Comparison of ENCODE assay signal across 25 mouse cellular contexts in genomic region chr16:38675600-38676335, GRCm38 (mm10). TPM values are rescaled to one million over a fixed set of nuclear protein-coding genes. Genes with fewer than 3 reads are reported as not detected.
DNase-seq lines count a peak whose midpoint lies in the region; ATAC-seq lines count a peak whose summit lies in the region.
"Had no signal": no experiment of that assay in that cellular context is flagged by ENCODE, and none has a peak within 500 bp of the region (broad histone marks: within the 10 kb centered on the region; RNA-seq: fewer than 3 reads in every experiment).

No protein-coding gene starts in this region.

- no peak for DNase-seq in embryonic facial prominence, embryonic 14.5 days (ENCODE audit: low spot score)
- no peak for DNase-seq in embryonic facial prominence, embryonic 10.5 days (ENCODE audit: low spot score)
- DNase-seq in retina, postnatal 1 day = peak; percentile 51
- no peak for DNase-seq in retina, embryonic 14.5 days (ENCODE audit: low spot score)
- peak; percentile 28 for DNase-seq in retina, postnatal 7 days (ENCODE audit: low read depth, low spot score)
- no peak for DNase-seq in hindbrain, embryonic 10.5 days (ENCODE audit: low spot score)
- DNase-seq: adrenal gland, adult 8-10 months; cerebellum, adult 11-12 months; cerebellum, adult 9-11 months; kidney, postnatal 25 days; right cerebral cortex, postnatal 4 days; thymus, adult 18-20 months; thymus, postnatal 25 days had no signal

- no peak overlapping the region for H3K4me2 ChIP-seq in embryonic facial prominence, embryonic 14.5 days (ENCODE audit: low read depth, low read length)
- H3K4me2 ChIP-seq in heart, embryonic 12.5 days = no peak overlapping the region
- no peak overlapping the region for H3K4me2 ChIP-seq in heart, embryonic 11.5 days
- H3K4me2 ChIP-seq: forebrain, embryonic 15.5 days; hindbrain, embryonic 14.5 days; limb, embryonic 12.5 days; lung, embryonic 15.5 days; midbrain, embryonic 12.5 days; neural tube, embryonic 13.5 days had no signal

- 69% methylated on average over 8 of the region's 9 CpGs for WGBS in embryonic facial prominence, embryonic 14.5 days
- 60% methylated on average over 9 of the region's 9 CpGs for WGBS in embryonic facial prominence, embryonic 10.5 days
- WGBS in heart, embryonic 12.5 days = 73% methylated on average over 9 of the region's 9 CpGs
- 64% methylated on average over 9 of the region's 9 CpGs for WGBS in heart, embryonic 11.5 days (ENCODE audit: insufficient replicate concordance)
- 66% methylated on average over 9 of the region's 9 CpGs for WGBS in hindbrain, embryonic 10.5 days

- H3K4me1 ChIP-seq in embryonic facial prominence, embryonic 14.5 days (ENCODE audit: control insufficient read depth, insufficient read depth, low read length) = peaks cover 12% of the 10 kb centered on the region
- H3K4me1 ChIP-seq in embryonic facial prominence, embryonic 10.5 days = peaks cover 29% of the 10 kb centered on the region
- H3K4me1 ChIP-seq in heart, embryonic 12.5 days (replicated peaks) = peaks cover 74% of the 10 kb centered on the region
- H3K4me1 ChIP-seq in heart, embryonic 11.5 days (ENCODE audit: control insufficient read depth, insufficient read depth, low read length) = peaks cover 58% of the 10 kb centered on the region
- peaks cover 43% of the 10 kb centered on the region for H3K4me1 ChIP-seq in hindbrain, embryonic 10.5 days (replicated peaks)

- no peaks in the 10 kb centered on the region for H3K27me3 ChIP-seq in embryonic facial prominence, embryonic 14.5 days (replicated peaks; ENCODE audit: control insufficient read depth, insufficient read depth, low read length)
- no peaks in the 10 kb centered on the region for H3K27me3 ChIP-seq in embryonic facial prominence, embryonic 10.5 days (replicated peaks; ENCODE audit: low read depth, poor library complexity, severe bottlenecking)
- H3K27me3 ChIP-seq in heart, embryonic 12.5 days (replicated peaks) = no peaks in the 10 kb centered on the region
- no peaks in the 10 kb centered on the region for H3K27me3 ChIP-seq in heart, embryonic 11.5 days (ENCODE audit: control insufficient read depth, insufficient read depth, low read length)
- no peaks in the 10 kb centered on the region for H3K27me3 ChIP-seq in hindbrain, embryonic 10.5 days (ENCODE audit: insufficient read depth, poor library complexity, severe bottlenecking)
- H3K27me3 ChIP-seq: forebrain, embryonic 15.5 days; limb, embryonic 12.5 days; lung, embryonic 15.5 days; midbrain, embryonic 12.5 days; neural tube, embryonic 13.5 days had no signal

- H3K36me3 ChIP-seq in embryonic facial prominence, embryonic 14.5 days (ENCODE audit: control insufficient read depth, insufficient read depth, low read length) = 0 out of 2 replicates have a peak, but pooled peaks cover 5% of the 10 kb centered on the region
- peaks cover 6% of the 10 kb centered on the region; the same call in 1 of the 2 replicates for H3K36me3 ChIP-seq in embryonic facial prominence, embryonic 10.5 days (replicated peaks)
- H3K36me3 ChIP-seq in heart, embryonic 12.5 days = peaks cover 13% of the 10 kb centered on the region
- no peaks in the 10 kb centered on the region for H3K36me3 ChIP-seq in heart, embryonic 11.5 days (ENCODE audit: control insufficient read depth, insufficient read depth, low read length)
- H3K36me3 ChIP-seq in hindbrain, embryonic 10.5 days = no peaks in the 10 kb centered on the region
- H3K36me3 ChIP-seq: forebrain, embryonic 15.5 days; limb, embryonic 12.5 days; lung, embryonic 15.5 days; midbrain, embryonic 12.5 days; neural tube, embryonic 13.5 days had no signal

- no peak overlapping the region for H3K9ac ChIP-seq in embryonic facial prominence, embryonic 14.5 days (ENCODE audit: low read depth, low read length)
- no peak overlapping the region for H3K9ac ChIP-seq in heart, embryonic 12.5 days
- no peak overlapping the region for H3K9ac ChIP-seq in heart, embryonic 11.5 days (ENCODE audit: low read depth, low read length)
- H3K9ac ChIP-seq: forebrain, embryonic 15.5 days; hindbrain, embryonic 14.5 days; limb, embryonic 12.5 days; lung, embryonic 15.5 days; midbrain, embryonic 12.5 days; neural tube, embryonic 13.5 days had no signal

- H3K27ac ChIP-seq in embryonic facial prominence, embryonic 14.5 days (replicated peaks; ENCODE audit: low read depth, low read length) = no peak overlapping the region
- no peak overlapping the region for H3K27ac ChIP-seq in embryonic facial prominence, embryonic 10.5 days (replicated peaks)
- peak overlapping the region; percentile 34; the same call in 1 of the 2 replicates for H3K27ac ChIP-seq in heart, embryonic 12.5 days (ENCODE audit: poor library complexity, severe bottlenecking)
- H3K27ac ChIP-seq in heart, embryonic 11.5 days (ENCODE audit: low read depth, low read length) = no peak overlapping the region
- H3K27ac ChIP-seq in hindbrain, embryonic 10.5 days = no peak overlapping the region
- H3K27ac ChIP-seq: forebrain, embryonic 10.5 days; forebrain, embryonic 15.5 days; hindbrain, embryonic 14.5 days; left cerebral cortex, adult 2 months; limb, embryonic 12.5 days; lung, embryonic 15.5 days; midbrain, embryonic 12.5 days; neural tube, embryonic 13.5 days; stomach, postnatal 0 days had no signal

- H3K4me3 ChIP-seq in embryonic facial prominence, embryonic 14.5 days (ENCODE audit: low read depth, low read length) = no peak overlapping the region
- H3K4me3 ChIP-seq in embryonic facial prominence, embryonic 10.5 days = no peak overlapping the region
- no peak overlapping the region for H3K4me3 ChIP-seq in heart, embryonic 12.5 days
- H3K4me3 ChIP-seq in heart, embryonic 11.5 days (ENCODE audit: low read depth, low read length) = no peak overlapping the region
- H3K4me3 ChIP-seq in hindbrain, embryonic 10.5 days = no peak overlapping the region
- H3K4me3 ChIP-seq: forebrain, embryonic 10.5 days; forebrain, embryonic 15.5 days; left cerebral cortex, adult 2 months; limb, embryonic 12.5 days; lung, embryonic 15.5 days; midbrain, embryonic 12.5 days; neural tube, embryonic 13.5 days had no signal

- peak; percentile 75; the same call in 1 of the 2 replicates for ATAC-seq in embryonic facial prominence, embryonic 14.5 days (ENCODE audit: low read depth)
- no peak for ATAC-seq in heart, embryonic 12.5 days (ENCODE audit: insufficient number of reproducible peaks, low FRiP score)
- no peak for ATAC-seq in heart, embryonic 11.5 days (replicated peaks; ENCODE audit: insufficient number of reproducible peaks, low FRiP score, low TSS enrichment)
- ATAC-seq: forebrain, embryonic 15.5 days; intestine, postnatal 0 days had no signal

- H3K9me3 ChIP-seq in embryonic facial prominence, embryonic 14.5 days (ENCODE audit: control insufficient read depth, low read length) = no peaks in the 10 kb centered on the region
- H3K9me3 ChIP-seq in embryonic facial prominence, embryonic 10.5 days = no peaks in the 10 kb centered on the region
- no peaks in the 10 kb centered on the region for H3K9me3 ChIP-seq in heart, embryonic 12.5 days (replicated peaks)
- no peaks in the 10 kb centered on the region for H3K9me3 ChIP-seq in heart, embryonic 11.5 days (replicated peaks; ENCODE audit: control insufficient read depth, low read length)
- H3K9me3 ChIP-seq in hindbrain, embryonic 10.5 days = no peaks in the 10 kb centered on the region
- H3K9me3 ChIP-seq: forebrain, embryonic 10.5 days; forebrain, embryonic 15.5 days; limb, embryonic 12.5 days; lung, embryonic 15.5 days; midbrain, embryonic 12.5 days; neural tube, embryonic 13.5 days had no signal

RNA-seq across cellular contexts. Expression of gene Arhgap31, which starts 37.3 kb away (rescaled TPM):
- polyA plus RNA-seq in embryonic facial prominence, embryonic 14.5 days (2014; fragmentation: Nextera tagmentation; extraction: Ambion mirVana) = 17.3 and 17.6 TPM in 2 replicates
- polyA plus RNA-seq in embryonic facial prominence, embryonic 10.5 days (2016; fragmentation: Nextera tagmentation; extraction: Ambion mirVana) = 9.6 and 12.0 TPM in 2 replicates
- 43.1 and 47.7 TPM in 2 replicates for polyA plus RNA-seq in heart, embryonic 12.5 days (2016; fragmentation: Nextera tagmentation; extraction: Ambion mirVana)
- polyA plus RNA-seq in heart, embryonic 11.5 days (2014; fragmentation: Nextera tagmentation; extraction: Ambion mirVana) = 33.9 and 35.8 TPM in 2 replicates
- 8.8 and 9.0 TPM in 2 replicates for polyA plus RNA-seq in hindbrain, embryonic 10.5 days (2016; fragmentation: Nextera tagmentation; extraction: Ambion mirVana)

Comparison
In these comparisons a context has a peak if more than half of its experiments do, and no peak if none do; other contexts are left out.
1. DNase-seq: peak in retina, postnatal 1 day (single experiment) and retina, postnatal 7 days (single experiment); none in embryonic facial prominence, embryonic 14.5 days (single experiment), embryonic facial prominence, embryonic 10.5 days (single experiment), retina, embryonic 14.5 days (single experiment) and hindbrain, embryonic 10.5 days (single experiment).